Mouse (Mus musculus) urinary bladder, postnatal 10 days (tissue): Measurements from ENCODE around the gene Aimp1.

ENCODE experiments used
- DNase-seq: peaks from one replicate; pipeline ENCODE4 v3.0.0; 2022; ENCODE audit warnings: low spot score

Gene Aimp1

GRCm38 (mm10) chr3:132684231-132684928 is at the start of gene Aimp1:
Aimp1 (minus strand) TSS chr3:132684370.
- DNase-seq: no peak

GRCm38 (mm10) chr3:132724326-132724725 is 40.2 kb upstream of the Aimp1 start:
- DNase-seq: no peak

- no peak for DNase-seq
Measured at GRCm38 (mm10) chr3:132717316-132717715, 33.1 kb upstream of the Aimp1 start.

DNA sequence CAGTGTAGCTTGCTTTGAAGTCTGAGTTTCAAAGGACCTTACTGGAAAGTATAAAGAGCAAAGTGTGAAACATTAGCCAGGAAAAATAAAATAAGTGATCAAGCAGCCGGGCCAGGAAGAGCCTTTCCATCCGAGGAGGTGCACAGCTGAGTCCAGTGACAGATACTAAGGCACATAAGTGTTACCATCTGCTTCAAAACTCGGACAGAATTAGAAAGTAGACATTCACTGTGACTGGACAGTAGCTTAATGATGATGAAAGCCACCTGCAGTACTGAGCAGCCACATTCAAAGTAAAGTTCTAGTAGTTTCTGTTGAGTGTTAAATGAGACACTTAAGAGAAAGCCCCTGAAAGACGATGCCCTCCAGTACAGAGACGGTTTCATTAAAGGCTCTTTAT is 29.7 kb upstream of the Aimp1 start:
- DNase-seq: no peak

GRCm38 (mm10) chr3:132706977-132707376 is 22.8 kb upstream of the Aimp1 start:
- DNase-seq: no peak

- no peak for DNase-seq
Measured at GRCm38 (mm10) chr3:132704216-132704615, 20.0 kb upstream of the Aimp1 start.

GRCm38 (mm10) chr3:132701368-132701767 is 17.2 kb upstream of the Aimp1 start:
- DNase-seq: no peak

DNA sequence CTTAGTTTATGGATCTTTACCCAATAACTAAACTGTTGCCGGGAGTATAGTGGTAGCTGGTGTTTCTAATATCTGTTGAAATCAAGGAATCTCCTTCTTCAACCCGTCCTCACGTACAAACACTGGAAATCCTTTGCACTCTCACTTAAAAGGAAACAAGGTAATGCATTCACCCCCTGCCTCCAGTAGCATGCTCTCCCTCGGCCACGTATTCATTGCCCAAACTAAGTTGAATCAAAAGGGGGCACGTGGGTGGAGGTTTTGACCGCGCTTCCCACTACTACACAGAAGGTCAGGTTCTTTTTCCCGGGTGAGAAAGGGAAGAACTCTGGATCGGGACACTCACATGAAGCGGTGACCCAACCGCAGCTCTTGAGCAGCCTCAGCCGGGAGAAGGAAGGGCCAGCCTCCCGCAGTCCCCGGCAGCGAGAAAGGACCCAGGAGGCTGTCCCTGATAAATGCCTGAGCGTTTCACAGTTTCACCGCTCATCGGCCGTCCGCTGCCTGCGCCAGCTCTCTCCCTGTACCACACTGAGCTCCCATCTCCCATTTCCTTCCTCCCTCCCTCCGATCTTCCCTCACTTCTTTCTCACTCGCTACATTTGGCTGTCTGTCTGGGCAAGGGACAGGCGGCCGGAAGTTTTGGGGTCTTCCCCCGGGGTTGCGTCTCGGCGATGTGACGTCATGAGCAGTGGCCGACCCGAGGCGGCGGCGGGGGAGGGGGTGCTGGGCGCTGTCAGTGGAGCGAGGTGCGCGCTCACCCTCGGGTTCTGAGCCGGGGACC is 531 bp downstream of the Aimp1 start, which contains the start of gene Tbck:
Gene Tbck (plus strand): TSS at position 698 of the 784 bp plus-strand sequence.
- DNase-seq: peak; percentile 84

- DNase-seq: no peak
Measured at GRCm38 (mm10) chr3:132677494-132677893, 6.7 kb downstream of the Aimp1 start.

DNA sequence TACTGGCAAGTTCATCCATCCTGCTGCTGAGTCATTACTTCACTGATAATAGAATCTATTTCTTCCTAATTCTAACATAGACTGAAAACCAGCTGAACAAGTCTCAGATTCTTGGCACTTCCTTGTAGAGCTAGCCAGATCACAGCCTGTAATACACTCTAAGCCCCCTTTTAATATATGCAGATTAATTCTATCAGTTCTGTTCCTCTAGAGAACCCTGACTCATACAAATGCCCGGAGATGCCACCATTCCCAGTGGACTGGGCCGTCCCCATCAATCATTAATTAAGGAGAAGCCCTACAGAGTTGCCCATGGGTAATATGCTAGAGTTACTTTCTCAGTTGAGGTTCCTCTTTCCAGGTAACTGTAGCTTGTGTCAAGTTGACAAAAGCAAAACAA is 28.2 kb downstream of the Aimp1 start:
- DNase-seq: no peak

- DNase-seq: no peak
Measured at GRCm38 (mm10) chr3:132653959-132654358, 30.2 kb downstream of the Aimp1 start.

DNA sequence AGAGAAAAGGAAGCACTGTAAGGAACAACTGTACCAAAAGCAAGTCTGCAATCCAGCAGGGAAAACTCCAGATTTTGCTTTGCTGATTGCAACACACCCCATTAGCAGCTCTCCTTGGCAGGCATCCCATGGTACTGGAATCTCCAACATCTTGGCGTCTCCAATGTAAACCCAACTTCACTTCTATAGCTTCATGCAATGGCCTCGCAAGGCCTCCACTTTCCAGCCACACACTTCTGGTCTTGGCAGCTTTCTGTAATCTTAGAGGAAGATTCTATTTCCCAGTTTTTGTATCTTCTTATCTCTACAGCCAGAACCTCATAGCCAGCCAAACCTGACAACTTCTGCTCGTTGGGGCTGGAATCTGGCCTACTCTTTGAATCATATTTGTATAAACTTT is 32.4 kb downstream of the Aimp1 start:
- no peak for DNase-seq

- DNase-seq: no peak
Measured at GRCm38 (mm10) chr3:132650191-132650590, 34.0 kb downstream of the Aimp1 start.

DNA sequence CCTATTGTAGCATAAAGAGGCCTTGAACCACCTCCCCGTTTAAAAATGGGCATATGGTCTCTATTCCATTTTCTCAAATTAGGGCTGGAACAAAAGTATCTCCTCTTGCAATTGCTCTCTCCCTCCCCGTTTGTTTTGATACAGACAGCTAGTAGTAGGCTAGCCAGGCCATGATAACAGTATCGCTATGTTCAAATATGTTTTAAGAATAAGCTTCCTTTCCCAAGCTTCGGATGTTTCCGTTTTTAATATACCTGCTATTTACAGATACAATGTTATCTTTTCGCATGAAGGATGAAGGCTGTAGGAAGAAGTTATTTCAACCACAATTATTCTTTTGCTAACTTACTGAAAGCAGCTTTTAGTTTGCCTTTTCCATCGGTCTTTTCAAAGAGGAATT is 34.8 kb downstream of the Aimp1 start:
- DNase-seq: no peak

- no peak for DNase-seq
Measured at GRCm38 (mm10) chr3:132646814-132647213, 37.4 kb downstream of the Aimp1 start.

DNA sequence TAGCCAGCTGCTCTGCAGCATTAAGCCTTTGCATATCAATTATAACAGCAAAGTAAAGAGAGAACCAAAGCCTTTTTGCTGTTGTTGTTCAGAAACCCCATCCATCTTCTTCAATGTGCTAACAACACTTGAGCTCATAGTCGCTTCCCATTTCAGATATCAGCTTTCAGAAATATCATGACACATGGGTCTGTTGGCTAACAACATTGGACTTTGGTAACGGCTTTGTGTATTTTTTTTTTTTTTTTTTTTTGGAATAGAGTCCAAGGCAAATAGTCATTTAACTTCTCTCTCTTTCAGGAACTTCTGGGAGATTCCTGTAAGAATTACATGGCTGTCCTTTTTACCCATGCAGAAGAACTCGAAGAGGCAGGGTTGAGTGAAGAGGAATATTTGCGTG is 40.1 kb downstream of the Aimp1 start:
- DNase-seq: no peak

GRCm38 (mm10) chr3:132637080-132637479 is 47.1 kb downstream of the Aimp1 start:
- no peak for DNase-seq

GRCm38 (mm10) chr3:132633261-132633660 is 50.9 kb downstream of the Aimp1 start:
- no peak for DNase-seq

DNA sequence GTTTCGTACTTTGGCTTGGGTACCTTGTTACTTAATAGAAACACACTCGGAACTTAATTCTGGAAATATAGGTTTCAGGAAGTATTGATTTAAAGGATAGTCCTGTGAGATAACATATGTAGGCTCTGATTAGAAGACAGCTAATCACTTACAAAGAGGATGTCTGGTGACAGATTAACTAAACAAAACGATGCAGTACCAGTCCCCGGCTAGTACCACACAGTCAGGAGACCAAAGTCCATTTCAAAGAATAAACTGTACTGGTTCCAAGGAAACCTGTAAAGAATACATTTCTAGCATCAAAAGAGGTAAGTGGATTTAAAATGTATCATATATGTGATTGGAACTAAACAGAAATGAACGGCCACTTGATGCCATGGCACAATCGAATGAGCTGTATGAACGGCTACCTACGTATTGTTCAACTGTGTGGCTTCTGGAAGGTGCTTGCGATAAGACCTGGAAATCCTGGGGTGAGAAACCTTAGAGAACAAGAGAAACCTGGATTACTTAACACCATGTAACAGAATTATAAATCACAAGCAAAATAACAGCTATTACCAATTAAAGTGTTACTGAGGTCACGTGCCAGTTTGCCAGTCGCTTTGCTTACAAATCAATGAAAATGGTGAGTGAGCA is 54.5 kb downstream of the Aimp1 start, which contains the start of gene Gimd1:
Gene Gimd1 (plus strand): TSS at position 220 of the 639 bp plus-strand sequence.
- no peak for DNase-seq

- DNase-seq: no peak
Measured at GRCm38 (mm10) chr3:132628741-132629140, 55.4 kb downstream of the Aimp1 start.
